31 mouse cellular contexts compared by ENCODE assay signal in genomic region chr4:56209499-56209898, GRCm38 (mm10).
"Had no signal": no experiment of that assay in that cellular context is flagged by ENCODE, and none has a peak within 500 bp of the region (broad histone marks: within the 10 kb centered on the region; RNA-seq: fewer than 3 reads in every experiment).

No protein-coding gene starts in this region.

- H3K4me2 ChIP-seq: heart, embryonic 11.5 days; heart, embryonic 12.5 days; heart, embryonic 13.5 days; heart, embryonic 15.5 days; hindbrain, embryonic 12.5 days; hindbrain, embryonic 13.5 days; hindbrain, embryonic 14.5 days; hindbrain, embryonic 15.5 days; intestine, embryonic 15.5 days; kidney, embryonic 15.5 days had no signal

- H3K9ac ChIP-seq: heart, embryonic 12.5 days; heart, embryonic 13.5 days; heart, embryonic 15.5 days; hindbrain, embryonic 12.5 days; hindbrain, embryonic 13.5 days; hindbrain, embryonic 14.5 days; hindbrain, embryonic 15.5 days; intestine, embryonic 15.5 days; kidney, embryonic 15.5 days had no signal

- DNase-seq: heart, postnatal 10 days; heart, postnatal 14 days; heart, postnatal 36 days; heart, postnatal 4 days; kidney, adult 11 months; kidney, adult 18-20 months; kidney, adult 2 months; kidney, adult 8-10 months; kidney, adult 9 months; kidney, postnatal 10 days; kidney, postnatal 14 days; kidney, postnatal 25 days; kidney, postnatal 4 days; layer of hippocampus, adult 9-11 months; layer of hippocampus, postnatal 36 days had no signal

- H3K36me3 ChIP-seq: heart, embryonic 10.5 days; heart, embryonic 12.5 days; heart, embryonic 13.5 days; heart, embryonic 15.5 days; hindbrain, embryonic 10.5 days; hindbrain, embryonic 12.5 days; hindbrain, embryonic 13.5 days; hindbrain, embryonic 15.5 days; intestine, embryonic 15.5 days; kidney, embryonic 15.5 days had no signal

- H3K9me3 ChIP-seq: heart, embryonic 10.5 days; heart, embryonic 12.5 days; heart, embryonic 13.5 days; heart, embryonic 15.5 days; hindbrain, embryonic 10.5 days; hindbrain, embryonic 12.5 days; hindbrain, embryonic 13.5 days; hindbrain, embryonic 15.5 days; intestine, embryonic 15.5 days; kidney, embryonic 15.5 days had no signal

- H3K4me1 ChIP-seq: hindbrain, embryonic 10.5 days; hindbrain, embryonic 12.5 days; hindbrain, embryonic 13.5 days; hindbrain, embryonic 15.5 days; intestine, embryonic 15.5 days; kidney, embryonic 15.5 days had no signal

- H3K27me3 ChIP-seq: heart, embryonic 12.5 days; heart, embryonic 13.5 days; heart, embryonic 15.5 days; hindbrain, embryonic 12.5 days; hindbrain, embryonic 13.5 days; hindbrain, embryonic 15.5 days; intestine, embryonic 15.5 days; kidney, embryonic 15.5 days had no signal

- H3K27ac ChIP-seq: heart, embryonic 10.5 days; heart, embryonic 13.5 days; heart, embryonic 15.5 days; hindbrain, embryonic 10.5 days; hindbrain, embryonic 12.5 days; hindbrain, embryonic 13.5 days; hindbrain, embryonic 14.5 days; hindbrain, embryonic 15.5 days; hindbrain, postnatal 0 days; intestine, embryonic 15.5 days; kidney, embryonic 15.5 days; kidney, postnatal 0 days; layer of hippocampus, adult 2 months; left cerebral cortex, adult 2 months had no signal

- H3K4me3 ChIP-seq: heart, embryonic 10.5 days; heart, embryonic 12.5 days; heart, embryonic 13.5 days; heart, embryonic 15.5 days; hindbrain, embryonic 10.5 days; hindbrain, embryonic 12.5 days; hindbrain, embryonic 13.5 days; hindbrain, embryonic 15.5 days; intestine, embryonic 15.5 days; kidney, embryonic 15.5 days; layer of hippocampus, adult 2 months; left cerebral cortex, adult 2 months had no signal
